Mouse (Mus musculus): ENCODE measurements around the gene Pgp. TPM values are rescaled to one million over a fixed set of nuclear protein-coding genes. Genes with fewer than 3 reads are reported as not detected.

Pgp gene
- total RNA-seq, 4 experiments from 2014 or later, result 39.9 to 44.4 (median 41.4) TPM

DNA sequence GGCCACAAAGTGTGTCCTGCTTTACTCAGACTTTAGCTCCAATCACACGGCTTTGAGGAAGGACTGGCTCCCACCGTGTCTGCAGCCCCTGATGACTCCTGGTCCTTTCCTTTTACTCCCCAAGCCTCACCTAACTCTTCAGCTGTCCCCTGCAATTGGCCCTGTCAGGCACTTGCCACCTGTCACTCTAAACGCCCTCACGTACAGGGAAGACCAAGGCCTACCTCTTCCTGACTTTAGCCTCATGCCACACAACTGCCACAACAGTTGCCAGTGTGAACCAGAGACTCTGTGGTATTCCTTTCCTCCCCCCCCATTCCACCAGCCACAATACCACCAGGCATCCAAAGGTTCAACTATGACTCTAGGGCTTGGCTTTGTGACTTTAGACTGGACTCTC, 50.3 kb downstream of the Pgp start:
- no peak for DNase-seq (ENCODE audit: low spot score)

Other genes with a start within 250 kb of the Pgp start
- 1 to 10 TPM; 1.7 to 2.9 (median 2.5) TPM for gene Tedc2, start 249.5 kb upstream of the Pgp start, total RNA-seq (2022)
- gene Ccnf, start 218.9 kb upstream of the Pgp start, total RNA-seq (2022), result under 1 TPM; 0.22 to 0.66 (median 0.40) TPM
- under 1 TPM in 1 of 4 experiments, not detected in 3; 0.06 TPM for gene Abca17, start 119.3 kb upstream of the Pgp start, total RNA-seq (2022)
- gene Abca3, start 118.4 kb upstream of the Pgp start, total RNA-seq (2022), result 10 to 100 TPM; 11.4 to 13.4 (median 13.2) TPM
- 10 to 100 TPM; 59.7 to 61.4 (median 60.7) TPM for gene Rnps1, start 55.8 kb upstream of the Pgp start, total RNA-seq (2022)
- gene Eci1, start 43.8 kb upstream of the Pgp start, total RNA-seq (2022), result 100 to 1,000 TPM; 455 to 534 (median 495) TPM
- gene Dnase1l2, start 27.3 kb upstream of the Pgp start, total RNA-seq (2022), result 1 to 10 TPM in 3 of 4 experiments, under 1 TPM in 1; 0.91 to 1.4 (median 1.1) TPM
- gene E4f1, start 79 bp upstream of the Pgp start, total RNA-seq (2022), result 10 to 100 TPM; 11.2 to 14.7 (median 11.9) TPM
- gene Bricd5, start 3.5 kb downstream of the Pgp start, total RNA-seq (2022), result under 1 TPM in 2 of 4 experiments, not detected in 2; 0.28 to 0.31 TPM
- gene Mlst8, start 8.7 kb downstream of the Pgp start, total RNA-seq (2022), result 10 to 100 TPM; 10.5 to 11.8 (median 11.0) TPM
- gene Caskin1, start 18.2 kb downstream of the Pgp start, total RNA-seq (2022), result under 1 TPM; 0.16 to 0.23 (median 0.19) TPM
- 10 to 100 TPM; 37.0 to 50.9 (median 42.7) TPM for gene Traf7, start 57.5 kb downstream of the Pgp start, total RNA-seq (2022)
- under 1 TPM in 3 of 4 experiments, not detected in 1; 0.23 to 0.50 (median 0.25) TPM for gene Rab26, start 63.8 kb downstream of the Pgp start, total RNA-seq (2022)
- 10 to 100 TPM; 27.8 to 43.0 (median 34.9) TPM for gene Pkd1, start 79.4 kb downstream of the Pgp start, total RNA-seq (2022)
- 100 to 1,000 TPM; 123 to 135 (median 133) TPM for gene Tsc2, start 162.2 kb downstream of the Pgp start, total RNA-seq (2022)
- 1 to 10 TPM; 2.6 to 3.5 (median 2.8) TPM for gene Nthl1, start 162.3 kb downstream of the Pgp start, total RNA-seq (2022)
- gene Slc9a3r2, start 179.9 kb downstream of the Pgp start, total RNA-seq (2022), result 100 to 1,000 TPM in 2 of 4 experiments, 10 to 100 TPM in 2; 87.7 to 110 (median 101) TPM
- gene Npw, start 188.1 kb downstream of the Pgp start, total RNA-seq (2022), result not detected
- 10 to 100 TPM; 14.3 to 17.0 (median 15.9) TPM for gene Zfp598, start 199.3 kb downstream of the Pgp start, total RNA-seq (2022)
- under 1 TPM in 2 of 4 experiments, not detected in 2; 0.14 to 0.24 TPM for gene Syngr3, start 219.6 kb downstream of the Pgp start, total RNA-seq (2022)
- 10 to 100 TPM; 20.0 to 22.2 (median 21.1) TPM for gene Gfer, start 225.8 kb downstream of the Pgp start, total RNA-seq (2022)
- under 1 TPM; 0.49 to 0.84 (median 0.58) TPM for gene Noxo1, start 225.8 kb downstream of the Pgp start, total RNA-seq (2022)
- gene Tbl3, start 237.3 kb downstream of the Pgp start, total RNA-seq (2022), result 10 to 100 TPM; 14.4 to 21.6 (median 17.3) TPM
- under 1 TPM in 1 of 4 experiments, not detected in 3; 0.23 TPM for gene Rnf151, start 247.7 kb downstream of the Pgp start, total RNA-seq (2022)
- 100 to 1,000 TPM; 631 to 768 (median 679) TPM for gene Rps2, start 247.7 kb downstream of the Pgp start, total RNA-seq (2022)

Measured in heart, adult 8-10 months (tissue).